Mouse (Mus musculus) bone marrow macrophage, adult 2 months (primary cell): ENCODE data around the gene Ptpn3.

ENCODE experiments used
- CTCF ChIP-seq: IDR thresholded peaks from 2 replicates; pipeline ENCODE4 v1.5.1; 2012; ENCODE audit warnings: low read depth, mild to moderate bottlenecking, low read length, moderate library complexity
- POLR2A ChIP-seq: IDR thresholded peaks from 2 replicates; pipeline ENCODE4 v1.6.1; 2012; ENCODE audit warnings: mild to moderate bottlenecking, low read depth, low read length, borderline replicate concordance

- TF ChIP-seq POLR2A (no peak), CTCF (no peak)
Measured at GRCm38 (mm10) chr4:57185462-57185861, 116.2 kb downstream of the Ptpn3 start.
